Mouse (Mus musculus) liver, embryonic 13.5 days (tissue): ENCODE results near the gene Gm4881. TPM values are rescaled to one million over a fixed set of nuclear protein-coding genes. Genes with fewer than 3 reads are reported as not detected.
A peak's percentile ranks its signal among the peaks of the same experiment; 100 is the strongest.

Experiments
- ATAC-seq: fragments of 200-750 bp; cut with Nextera tagmentation; 2 replicates; pipeline ENCODE4 v1.8.0; 2017; ENCODE audit warnings: low read depth, mild to moderate bottlenecking, moderate number of reproducible peaks, moderate library complexity
- DNase-seq: peaks from one replicate; pipeline ENCODE4 v3.0.0; 2022
- H3K27ac ChIP-seq: fragments of 300-500 bp; sonication (generic); 2 replicates; pipeline ENCODE4 v1.5.1; 2015; ENCODE audit warnings: moderate library complexity, mild to moderate bottlenecking, inconsistent platforms
- H3K27me3 ChIP-seq: fragments of 300-500 bp; sonication (generic); 2 replicates; pipeline ENCODE4 v1.6.1; 2015; ENCODE audit warnings: mild to moderate bottlenecking, inconsistent platforms
- H3K36me3 ChIP-seq: fragments of 300-500 bp; sonication (generic); 2 replicates; pipeline ENCODE4 v1.6.1; 2015; ENCODE audit warnings: mild to moderate bottlenecking, inconsistent platforms
- H3K4me1 ChIP-seq: fragments of 300-500 bp; sonication (generic); replicated peaks from 2 replicates; pipeline ENCODE4 v1.6.1; 2015; ENCODE audit warnings: inconsistent platforms
- H3K4me2 ChIP-seq: fragments of 300-500 bp; sonication (generic); 2 replicates; pipeline ENCODE4 v1.6.1; 2015; ENCODE audit warnings: inconsistent platforms, mild to moderate bottlenecking, moderate library complexity
- H3K4me3 ChIP-seq: fragments of 300-500 bp; sonication (generic); replicated peaks from 2 replicates; pipeline ENCODE4 v1.5.1; 2015; ENCODE audit warnings: mild to moderate bottlenecking, inconsistent platforms
- H3K9ac ChIP-seq: fragments of 300-500 bp; sonication (generic); 2 replicates; pipeline ENCODE4 v1.6.1; 2015; ENCODE audit warnings: mild to moderate bottlenecking, inconsistent platforms
- H3K9me3 ChIP-seq: fragments of 300-500 bp; sonication (generic); replicated peaks from 2 replicates; pipeline ENCODE4 v1.6.1; 2016; ENCODE audit warnings: inconsistent platforms
- whole genome bisulfite sequencing: fragments of 180-500 bp; shearing (Covaris S2); methylation state at CpG from one replicate; pipeline ENCODE4 v1.1.7; 2015; ENCODE audit not compliant: insufficient replicate concordance; 5-methylcytosine and 5-hydroxymethylcytosine counted together
- polyA plus RNA-seq: library from polyadenylated mRNA; unstranded; fragments of >200 nt; fragmentation: Nextera tagmentation; extraction: Ambion mirVana; gene quantifications from 2 replicates; pipeline ENCODE4 v1.2.1, GENCODE M21; 2015

Gm4881 gene
- polyA plus RNA-seq, 1 experiment from 2014 or later, result not detected

GRCm38 (mm10) chr7:24971972-24972893 lies 27.9 kb upstream of the Gm4881 start, which contains the start of gene Rabac1:
TSS of gene Rabac1 (minus strand) at chr7:24972754.
- H3K9ac ChIP-seq, result peak within 1 kb of the TSS; percentile 80
- ATAC-seq (peak; percentile 92), DNase-seq (peak; percentile 88)
- H3K9me3 ChIP-seq, result no peaks in the 10 kb centered on the region
- 0 out of 2 replicates have a peak, but pooled peaks cover 8% of the 10 kb centered on the region for H3K36me3 ChIP-seq
- H3K4me2 ChIP-seq, result peak within 1 kb of the TSS; percentile 92
- peaks cover 31% of the 10 kb centered on the region for H3K4me1 ChIP-seq
- under 1% methylated on average over 45 of the region's 45 CpGs for WGBS
- H3K4me3 ChIP-seq, result peak within 1 kb of the TSS; percentile 78
- H3K27ac ChIP-seq, result peak within 1 kb of the TSS; percentile 88
- no peaks in the 10 kb centered on the region for H3K27me3 ChIP-seq

GRCm38 (mm10) chr7:24971261-24971971 lies 27.1 kb upstream of the Gm4881 start:
- H3K36me3 ChIP-seq, result 0 out of 2 replicates have a peak, but pooled peaks cover 8% of the 10 kb centered on the region
- H3K27me3 ChIP-seq, result no peaks in the 10 kb centered on the region
- peak overlapping the region; percentile 78 for H3K4me3 ChIP-seq
- H3K27ac ChIP-seq, result peak overlapping the region; percentile 88
- 6% methylated on average over 19 of the region's 19 CpGs for WGBS
- peaks cover 31% of the 10 kb centered on the region for H3K4me1 ChIP-seq
- H3K9ac ChIP-seq, result peak overlapping the region; percentile 80
- DNase-seq (peak; percentile 25), ATAC-seq (no peak)
- no peaks in the 10 kb centered on the region for H3K9me3 ChIP-seq
- peak overlapping the region; percentile 92 for H3K4me2 ChIP-seq

GRCm38 (mm10) chr7:24970341-24970740 lies 26.0 kb upstream of the Gm4881 start:
- no peak overlapping the region for H3K9ac ChIP-seq
- DNase-seq, result no peak
- H3K4me1 ChIP-seq, result peaks cover 31% of the 10 kb centered on the region
- H3K9me3 ChIP-seq, result no peaks in the 10 kb centered on the region
- no peak overlapping the region for H3K4me3 ChIP-seq
- 85% methylated on average over 3 of the region's 3 CpGs for WGBS
- H3K27ac ChIP-seq, result no peak overlapping the region
- no peak overlapping the region for H3K4me2 ChIP-seq
- ATAC-seq, result no peak
- no peaks in the 10 kb centered on the region for H3K27me3 ChIP-seq
- 0 out of 2 replicates have a peak, but pooled peaks cover 8% of the 10 kb centered on the region for H3K36me3 ChIP-seq

DNA sequence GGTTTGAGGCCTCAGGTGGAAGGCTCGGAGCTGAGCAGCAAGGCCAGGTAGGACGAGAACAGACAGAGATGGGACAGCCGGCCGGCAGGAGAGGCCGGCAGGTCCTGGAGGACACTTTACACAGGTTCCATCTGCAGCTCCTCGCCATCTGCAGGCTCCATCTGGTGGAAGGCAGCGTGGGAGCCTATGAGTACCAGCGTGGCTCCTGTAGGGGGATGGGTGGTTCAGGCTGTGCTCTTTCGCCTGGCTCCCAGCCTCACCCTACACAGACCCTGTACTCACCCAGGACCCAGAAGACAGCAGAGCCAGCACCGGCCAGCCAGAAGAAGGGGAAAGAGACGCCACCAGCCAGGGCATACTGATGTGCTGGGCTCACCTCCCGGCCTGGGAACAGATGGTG lies 25.5 kb upstream of the Gm4881 start:
- H3K36me3 ChIP-seq, result 0 out of 2 replicates have a peak, but pooled peaks cover 8% of the 10 kb centered on the region
- H3K4me2 ChIP-seq, result no peak overlapping the region
- H3K9me3 ChIP-seq, result no peaks in the 10 kb centered on the region
- H3K27ac ChIP-seq, result no peak overlapping the region
- H3K4me3 ChIP-seq, result no peak overlapping the region
- DNase-seq (no peak), ATAC-seq (no peak)
- 73% methylated on average over 12 of the region's 12 CpGs for WGBS
- no peaks in the 10 kb centered on the region for H3K27me3 ChIP-seq
- peaks cover 28% of the 10 kb centered on the region for H3K4me1 ChIP-seq
- no peak overlapping the region for H3K9ac ChIP-seq

DNA sequence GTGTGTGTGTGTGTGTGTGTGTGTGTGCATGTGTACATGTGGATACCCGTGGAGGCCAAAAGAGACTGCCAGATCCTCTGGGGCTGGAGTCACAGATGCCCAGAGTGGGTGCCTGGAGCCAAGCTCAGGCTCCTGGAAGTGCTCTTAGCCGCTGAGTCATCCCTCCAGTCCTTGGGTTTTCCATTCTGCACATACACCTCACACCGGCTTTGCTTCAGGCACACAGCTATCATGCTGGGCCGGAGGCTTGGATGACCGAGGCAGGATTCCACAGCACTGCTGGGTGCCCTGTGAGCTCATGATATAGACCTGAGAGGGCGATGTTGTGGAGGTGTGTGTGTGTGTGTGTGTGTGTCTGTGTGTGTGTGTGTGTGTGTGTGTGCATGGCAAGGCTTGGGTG lies 24.2 kb upstream of the Gm4881 start:
- H3K4me2 ChIP-seq, result no peak overlapping the region

DNA sequence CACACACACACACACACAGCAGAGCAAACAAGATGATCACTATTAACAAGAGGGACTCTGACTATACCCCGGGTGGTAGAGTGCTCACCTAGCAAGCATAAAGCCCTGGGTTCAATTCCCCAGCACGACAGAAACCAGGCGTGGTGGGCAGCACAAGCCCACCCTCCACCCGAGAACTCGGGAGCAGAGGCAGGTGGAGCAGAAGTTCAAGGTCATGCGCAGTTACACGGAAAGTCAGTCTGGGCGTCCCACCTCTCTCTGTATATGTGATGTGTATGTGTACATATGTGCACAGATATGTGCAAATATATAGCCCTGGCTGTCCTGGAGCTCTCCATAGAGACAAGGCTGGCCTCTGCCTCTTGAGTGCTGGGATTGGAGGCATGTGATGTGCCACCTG lies 23.7 kb upstream of the Gm4881 start:
- Histone ChIP-seq H3K27ac (no peak overlapping the region), H3K4me3 (no peak overlapping the region), H3K27me3 (no peaks in the 10 kb centered on the region), H3K4me2 (no peak overlapping the region), H3K9me3 (no peaks in the 10 kb centered on the region), H3K4me1 (peaks cover 18% of the 10 kb centered on the region), H3K9ac (no peak overlapping the region), H3K36me3 (0 out of 2 replicates have a peak, but pooled peaks cover 8% of the 10 kb centered on the region)
- 65% methylated on average over 8 of the region's 8 CpGs for WGBS
- DNase-seq (no peak), ATAC-seq (no peak)

More for the DNA sequence above, 24.2 kb upstream of the Gm4881 start:
- H3K9ac ChIP-seq, result no peak overlapping the region
- no peaks in the 10 kb centered on the region for H3K9me3 ChIP-seq
- no peak overlapping the region for H3K27ac ChIP-seq
- DNase-seq, result no peak
- 0 out of 2 replicates have a peak, but pooled peaks cover 8% of the 10 kb centered on the region for H3K36me3 ChIP-seq
- no peak overlapping the region for H3K4me3 ChIP-seq
- peaks cover 23% of the 10 kb centered on the region for H3K4me1 ChIP-seq
- no peak for ATAC-seq
- WGBS, result 69% methylated on average over 6 of the region's 6 CpGs
- no peaks in the 10 kb centered on the region for H3K27me3 ChIP-seq

DNA sequence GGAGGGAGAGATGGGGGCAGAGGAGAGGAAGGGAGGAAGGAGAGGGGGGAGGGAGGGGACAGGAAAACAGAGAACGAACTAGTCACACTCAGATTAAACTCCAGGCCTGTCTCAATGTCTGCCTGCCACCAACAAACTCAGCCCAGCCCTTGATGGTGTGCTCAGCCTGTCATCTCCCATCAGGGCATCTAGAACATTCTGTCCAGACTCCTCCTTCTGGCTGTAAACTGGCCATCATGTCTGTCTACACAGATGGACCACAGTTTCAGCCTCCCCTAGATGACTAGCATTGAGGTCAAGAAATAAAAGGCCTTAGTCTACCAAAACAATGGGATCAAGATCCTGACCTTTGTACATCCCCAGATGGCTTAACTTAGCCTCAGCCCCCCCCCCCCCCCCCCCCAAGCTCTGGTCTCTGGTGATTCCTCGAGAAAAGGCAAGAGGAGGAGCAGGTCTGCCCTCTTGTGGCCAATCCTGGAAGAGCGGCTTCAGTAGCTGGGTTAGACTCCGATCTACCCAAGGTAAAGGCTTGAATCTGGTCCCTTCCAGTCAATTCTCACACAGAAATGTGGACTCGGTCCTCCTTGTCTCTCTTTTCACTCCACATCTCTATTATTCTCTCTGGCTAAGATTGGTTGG lies 20.7 kb upstream of the Gm4881 start:
- Histone ChIP-seq H3K9me3 (no peaks in the 10 kb centered on the region), H3K4me1 (no peaks in the 10 kb centered on the region), H3K36me3 (0 out of 2 replicates have a peak, but pooled peaks cover 3% of the 10 kb centered on the region), H3K4me2 (no peak overlapping the region), H3K27ac (no peak overlapping the region), H3K27me3 (no peaks in the 10 kb centered on the region), H3K4me3 (no peak overlapping the region), H3K9ac (no peak overlapping the region)
- 4% methylated on average over 5 of the region's 5 CpGs for WGBS
- no peak for ATAC-seq
- peak; percentile 42 for DNase-seq

DNA sequence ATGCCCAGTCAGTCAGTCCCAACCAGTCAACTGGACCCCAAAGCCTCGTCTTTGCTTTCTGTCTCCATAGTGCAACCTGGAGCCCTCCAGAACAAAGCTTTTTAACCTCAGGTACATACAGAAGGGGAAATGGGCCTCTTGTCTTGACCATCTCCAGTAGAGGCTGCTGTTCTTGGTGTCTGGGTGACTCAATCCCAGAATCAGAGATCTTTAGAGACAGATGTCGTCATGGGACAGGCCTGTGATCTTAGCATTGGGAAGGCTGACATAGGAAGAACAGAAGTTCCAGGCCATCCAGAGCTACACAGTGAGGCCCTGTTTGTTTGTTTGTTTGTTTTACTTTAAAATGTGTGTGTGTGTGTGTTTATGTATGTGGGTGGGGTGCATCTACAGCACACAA lies 20.0 kb upstream of the Gm4881 start:
- DNase-seq (no peak), ATAC-seq (no peak)
- Histone ChIP-seq H3K4me2 (no peak overlapping the region), H3K9ac (no peak overlapping the region), H3K4me3 (no peak overlapping the region), H3K36me3 (no peaks in the 10 kb centered on the region), H3K4me1 (no peaks in the 10 kb centered on the region), H3K27me3 (no peaks in the 10 kb centered on the region), H3K27ac (no peak overlapping the region), H3K9me3 (no peaks in the 10 kb centered on the region)
- 42% methylated on average over 2 of the region's 2 CpGs for WGBS

- DNase-seq (no peak), ATAC-seq (no peak)
- Histone ChIP-seq H3K9me3 (no peaks in the 10 kb centered on the region), H3K27me3 (peaks cover 73% of the 10 kb centered on the region), H3K36me3 (no peaks in the 10 kb centered on the region), H3K4me2 (0 out of 2 replicates have a peak overlapping the region, but pooled peaks have one; percentile 14), H3K4me3 (no peak overlapping the region), H3K9ac (no peak overlapping the region), H3K27ac (no peak overlapping the region), H3K4me1 (no peaks in the 10 kb centered on the region)
- 11% methylated on average over 30 of the region's 33 CpGs for WGBS
Measured at GRCm38 (mm10) chr7:24955226-24955625, 10.9 kb upstream of the Gm4881 start.

- no peak for ATAC-seq
- no peaks in the 10 kb centered on the region for H3K36me3 ChIP-seq
- H3K4me3 ChIP-seq, result peak overlapping the region; percentile 34
- WGBS, result 2% methylated on average over 30 of the region's 30 CpGs
- no peaks in the 10 kb centered on the region for H3K4me1 ChIP-seq
- peak overlapping the region; percentile 51 for H3K4me2 ChIP-seq
- DNase-seq, result no peak
- peaks cover 81% of the 10 kb centered on the region for H3K27me3 ChIP-seq
- no peak overlapping the region for H3K9ac ChIP-seq
- H3K27ac ChIP-seq, result no peak overlapping the region
- no peaks in the 10 kb centered on the region for H3K9me3 ChIP-seq
Measured at GRCm38 (mm10) chr7:24954450-24954849, 10.2 kb upstream of the Gm4881 start.

- 3% methylated on average over 24 of the region's 24 CpGs for WGBS
- Histone ChIP-seq H3K4me1 (no peaks in the 10 kb centered on the region), H3K9ac (no peak overlapping the region), H3K27ac (no peak overlapping the region), H3K9me3 (no peaks in the 10 kb centered on the region), H3K36me3 (no peaks in the 10 kb centered on the region), H3K27me3 (peaks cover 85% of the 10 kb centered on the region), H3K4me2 (peak overlapping the region; percentile 51), H3K4me3 (peak overlapping the region; percentile 34)
- no peak for DNase-seq
- ATAC-seq, result no peak
Measured at GRCm38 (mm10) chr7:24953966-24954365, 9.7 kb upstream of the Gm4881 start.
